Comparison of ENCODE assay signal across 9 mouse cellular contexts in genomic region chr15:62104653-62105052, GRCm38 (mm10).
DNase-seq lines count a peak whose midpoint lies in the region; ATAC-seq lines count a peak whose summit lies in the region.
"Had no signal": no experiment of that assay in that cellular context is flagged by ENCODE, and none has a peak within 500 bp of the region (broad histone marks: within the 10 kb centered on the region; RNA-seq: fewer than 3 reads in every experiment).

No protein-coding gene starts in this region.

- peaks cover 23% of the 10 kb centered on the region for H3K4me1 ChIP-seq in lung, embryonic 16.5 days (replicated peaks; ENCODE audit: control insufficient read depth, insufficient read depth, low read length)
- H3K4me1 ChIP-seq in forebrain, embryonic 15.5 days, result peaks cover 12% of the 10 kb centered on the region
- peaks cover 27% of the 10 kb centered on the region for H3K4me1 ChIP-seq in intestine, embryonic 16.5 days (ENCODE audit: control insufficient read depth, insufficient read depth, low read length)

- H3K9ac ChIP-seq in lung, embryonic 16.5 days (ENCODE audit: low read length), result no peak overlapping the region
- H3K9ac ChIP-seq in forebrain, embryonic 15.5 days (replicated peaks), result no peak overlapping the region
- no peak overlapping the region for H3K9ac ChIP-seq in intestine, embryonic 16.5 days (ENCODE audit: low read depth, low read length)
- H3K9ac ChIP-seq: limb, embryonic 13.5 days had no signal

- no peak overlapping the region for H3K4me2 ChIP-seq in lung, embryonic 16.5 days (ENCODE audit: low read depth, low read length)
- no peak overlapping the region for H3K4me2 ChIP-seq in forebrain, embryonic 15.5 days (replicated peaks)
- no peak overlapping the region for H3K4me2 ChIP-seq in intestine, embryonic 16.5 days (ENCODE audit: low read depth, low read length)
- H3K4me2 ChIP-seq: limb, embryonic 13.5 days had no signal

- no peaks in the 10 kb centered on the region for H3K36me3 ChIP-seq in lung, embryonic 16.5 days (ENCODE audit: control insufficient read depth, insufficient read depth, low read length)
- no peaks in the 10 kb centered on the region for H3K36me3 ChIP-seq in forebrain, embryonic 15.5 days
- H3K36me3 ChIP-seq in intestine, embryonic 16.5 days (ENCODE audit: control insufficient read depth, insufficient read depth, low read length), result no peaks in the 10 kb centered on the region

- H3K27me3 ChIP-seq in lung, embryonic 16.5 days (ENCODE audit: control insufficient read depth, insufficient read depth, low read depth, low read length), result no peaks in the 10 kb centered on the region
- no peaks in the 10 kb centered on the region for H3K27me3 ChIP-seq in forebrain, embryonic 15.5 days
- H3K27me3 ChIP-seq in intestine, embryonic 16.5 days (replicated peaks; ENCODE audit: control insufficient read depth, insufficient read depth, low read length), result no peaks in the 10 kb centered on the region
- H3K27me3 ChIP-seq: limb, embryonic 13.5 days had no signal

- H3K27ac ChIP-seq in lung, embryonic 16.5 days (ENCODE audit: low read length), result no peak overlapping the region
- no peak overlapping the region for H3K27ac ChIP-seq in forebrain, embryonic 15.5 days (replicated peaks)
- no peak overlapping the region for H3K27ac ChIP-seq in intestine, embryonic 16.5 days (ENCODE audit: low read length)
- H3K27ac ChIP-seq: limb, embryonic 13.5 days had no signal

- ATAC-seq in lung, embryonic 16.5 days (ENCODE audit: low read depth), result peak; percentile 24; the same call in 1 of the 2 replicates
- ATAC-seq in forebrain, embryonic 15.5 days (replicated peaks), result no peak
- no peak for ATAC-seq in intestine, embryonic 16.5 days

- peaks cover 3% of the 10 kb centered on the region for H3K9me3 ChIP-seq in lung, embryonic 16.5 days (ENCODE audit: control insufficient read depth, low read length)
- H3K9me3 ChIP-seq in forebrain, embryonic 15.5 days, result no peaks in the 10 kb centered on the region
- 0 out of 2 replicates have a peak, but pooled peaks cover 4% of the 10 kb centered on the region for H3K9me3 ChIP-seq in intestine, embryonic 16.5 days (ENCODE audit: control insufficient read depth, low read length)
- H3K9me3 ChIP-seq: limb, embryonic 13.5 days had no signal

- peak; percentile 13 to 30 for DNase-seq in layer of hippocampus, adult 18-20 months (ENCODE audit: low spot score in 2 of 2)
- no peak for DNase-seq in layer of hippocampus, adult 9-10 months (ENCODE audit: low spot score)
- DNase-seq in adrenal gland, postnatal 10 days, result peak; percentile 55
- DNase-seq in cerebellum, postnatal 25 days, result peak; percentile 16 to 46
- DNase-seq in embryo, embryonic 10.5 days (ENCODE audit: low spot score), result no peak

- WGBS in lung, embryonic 16.5 days, result 30% methylated on average over 7 of the region's 7 CpGs
- WGBS in forebrain, embryonic 15.5 days, result 54% methylated on average over 7 of the region's 7 CpGs
- 62% methylated on average over 7 of the region's 7 CpGs for WGBS in intestine, embryonic 16.5 days

- H3K4me3 ChIP-seq in lung, embryonic 16.5 days (ENCODE audit: low read length), result no peak overlapping the region
- no peak overlapping the region for H3K4me3 ChIP-seq in forebrain, embryonic 15.5 days
- H3K4me3 ChIP-seq in intestine, embryonic 16.5 days (ENCODE audit: low read length), result no peak overlapping the region
- H3K4me3 ChIP-seq: limb, embryonic 13.5 days had no signal

Comparison
In these comparisons a context has a peak if more than half of its experiments do, and no peak if none do; other contexts are left out.
1. DNase-seq: peak in layer of hippocampus, adult 18-20 months (2 of 2), adrenal gland, postnatal 10 days (single experiment) and cerebellum, postnatal 25 days (2 of 2); none in layer of hippocampus, adult 9-10 months (single experiment) and embryo, embryonic 10.5 days (single experiment).